Mouse (Mus musculus) ovary, postnatal 10 days (tissue): ENCODE measurements at regions not wholly inside any gene's neighbourhood (a gene's known extent, or its start where the extent isn't known, plus 50 kb on each side); places are given as distances from the start of the nearest gene placed in this dataset.
"Not testable (repeated sequence)": the region's sequence is repeated elsewhere in the genome, so short reads cannot be mapped to it uniquely, and the experiment has no call there.

Source experiments
- DNase-seq: peaks from one replicate; pipeline ENCODE4 v3.0.0; 2022; ENCODE audit warnings: low spot score

GRCm38 (mm10) chr7:111843715-111844114 lies 63.9 kb upstream of the Galnt18 start:
- no peak for DNase-seq

- DNase-seq = no peak
Observed at GRCm38 (mm10) chr7:111840826-111841225, 61.0 kb upstream of the Galnt18 start.

GRCm38 (mm10) chr7:111838162-111838561 lies 58.4 kb upstream of the Galnt18 start:
- no peak for DNase-seq

- not testable (repeated sequence) for DNase-seq
Observed at GRCm38 (mm10) chr7:111834356-111834755, 54.6 kb upstream of the Galnt18 start.

- DNase-seq = no peak
Observed at GRCm38 (mm10) chr7:111829931-111830330, 50.2 kb upstream of the Galnt18 start.
